Mouse (Mus musculus) urinary bladder, postnatal 10 days (tissue): ENCODE measurements at regions not wholly inside any gene's neighbourhood (a gene's known extent, or its start where the extent isn't known, plus 50 kb on each side); places are given as distances from the start of the nearest gene placed in this dataset.

ENCODE experiments used
- DNase-seq: peaks from one replicate; pipeline ENCODE4 v3.0.0; 2022; ENCODE audit warnings: low spot score

DNA sequence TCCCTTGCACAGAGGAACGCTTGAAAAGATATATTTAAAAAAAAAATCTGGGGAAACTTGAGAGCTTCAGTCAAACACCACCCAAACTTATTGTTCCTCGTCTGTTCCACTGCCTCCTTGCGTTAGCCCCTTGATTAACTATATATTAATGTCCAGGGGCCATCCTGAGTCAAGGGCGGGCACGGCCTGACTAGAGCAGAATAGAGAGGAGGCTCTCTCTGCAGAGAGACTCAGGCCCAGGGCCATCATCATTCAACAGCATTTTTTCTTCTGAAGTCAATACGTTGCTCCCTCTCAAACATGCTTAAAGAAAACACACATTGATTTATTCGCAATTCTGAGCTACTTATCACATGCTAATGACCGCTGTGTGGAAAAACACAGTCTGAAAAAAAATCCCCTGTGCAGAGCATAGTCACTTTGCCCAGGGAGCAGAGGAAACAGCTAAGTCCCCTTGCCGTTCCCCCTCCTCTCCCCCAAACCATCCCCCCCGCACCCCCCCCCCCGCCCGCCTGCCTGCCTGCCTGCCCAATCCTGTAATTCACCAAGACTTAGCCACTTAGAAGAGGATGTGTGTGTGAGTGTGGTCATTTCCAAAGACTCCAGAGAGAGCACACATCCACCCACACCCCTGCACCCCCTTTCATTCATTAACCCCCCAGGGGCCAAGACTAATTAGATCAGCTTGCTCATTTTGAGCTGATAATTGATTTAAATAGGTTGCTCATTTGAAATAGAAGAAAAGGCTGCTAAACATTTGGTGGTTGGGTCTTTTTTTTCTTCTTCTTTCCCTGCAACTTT, 281.5 kb downstream of the Insig2 start:
- DNase-seq, result no peak

- DNase-seq, result no peak
Observed at GRCm38 (mm10) chr1:121051496-121052119, 280.8 kb downstream of the Insig2 start.

GRCm38 (mm10) chr1:121052120-121052501, 280.3 kb downstream of the Insig2 start:
- DNase-seq, result no peak

- DNase-seq, result no peak
Observed at GRCm38 (mm10) chr1:121053692-121054091, 278.7 kb downstream of the Insig2 start.

DNA sequence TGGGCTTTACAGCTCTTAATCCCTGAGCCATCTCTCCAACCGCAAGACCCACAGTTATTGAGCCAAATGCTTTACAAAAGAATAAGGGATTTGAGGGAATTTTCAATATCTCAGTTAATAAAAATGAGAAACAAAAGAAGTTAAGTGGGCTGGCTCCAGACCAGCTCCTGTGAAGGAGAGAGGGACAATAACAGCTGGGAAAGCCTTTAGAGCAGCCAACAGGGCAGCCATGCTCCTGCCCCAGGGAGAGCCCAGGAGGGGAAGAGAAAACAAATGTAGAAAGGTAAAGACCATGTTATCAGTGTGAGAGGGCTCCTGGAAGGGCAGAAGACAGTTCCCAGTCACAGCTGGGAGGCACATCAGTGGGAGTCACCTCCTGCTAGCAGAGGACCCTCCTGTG, 257.8 kb downstream of the Insig2 start:
- no peak for DNase-seq

DNA sequence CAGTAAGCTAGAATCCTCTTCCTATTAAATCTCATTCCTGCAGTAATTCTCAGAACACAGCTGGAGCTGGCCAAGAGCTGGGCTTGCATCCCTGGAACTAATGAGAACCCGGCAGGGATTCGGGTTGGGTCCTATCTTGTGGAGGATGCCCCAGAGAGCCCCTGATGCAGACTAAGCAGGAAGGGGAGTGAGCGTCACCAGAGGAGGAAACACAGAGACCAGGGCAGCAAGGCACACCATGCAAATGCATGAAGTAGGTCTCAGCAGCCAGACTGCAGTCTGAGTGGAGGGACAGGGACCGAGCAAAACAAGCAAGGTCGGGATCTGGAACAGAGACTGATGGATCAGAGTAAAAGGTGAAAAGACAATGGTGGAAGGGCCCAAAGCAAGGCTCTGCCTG, 249.6 kb downstream of the Insig2 start:
- DNase-seq, result no peak

DNA sequence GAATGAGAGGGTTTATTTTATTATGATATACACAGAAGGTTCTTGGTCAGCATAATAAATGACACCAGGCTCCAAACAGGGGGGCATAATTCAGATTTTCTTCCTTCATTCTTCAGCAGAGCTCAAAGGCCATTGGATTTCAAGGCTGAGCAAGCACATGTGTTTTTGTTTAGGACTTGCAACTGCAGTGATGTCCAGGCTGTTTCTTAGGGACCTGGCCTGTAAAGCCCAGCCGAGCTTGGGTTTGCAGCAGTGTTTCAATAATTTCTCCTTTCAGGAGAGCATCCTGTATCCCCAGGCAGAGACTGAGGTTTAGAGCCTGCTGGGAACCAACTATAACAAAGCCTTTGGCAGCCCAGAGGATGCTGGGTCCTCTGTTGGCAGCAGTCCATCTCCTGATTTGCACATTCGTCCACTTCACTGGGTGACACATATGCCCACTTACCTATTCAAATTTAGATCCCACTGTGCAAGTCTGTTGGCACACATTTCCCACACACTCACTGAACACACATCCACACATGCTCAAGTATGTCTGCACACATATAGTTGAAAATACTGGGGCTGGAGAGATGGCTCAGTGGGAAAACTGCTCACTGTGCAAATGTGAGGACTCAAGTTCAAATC, 247.2 kb downstream of the Insig2 start:
- no peak for DNase-seq

DNA sequence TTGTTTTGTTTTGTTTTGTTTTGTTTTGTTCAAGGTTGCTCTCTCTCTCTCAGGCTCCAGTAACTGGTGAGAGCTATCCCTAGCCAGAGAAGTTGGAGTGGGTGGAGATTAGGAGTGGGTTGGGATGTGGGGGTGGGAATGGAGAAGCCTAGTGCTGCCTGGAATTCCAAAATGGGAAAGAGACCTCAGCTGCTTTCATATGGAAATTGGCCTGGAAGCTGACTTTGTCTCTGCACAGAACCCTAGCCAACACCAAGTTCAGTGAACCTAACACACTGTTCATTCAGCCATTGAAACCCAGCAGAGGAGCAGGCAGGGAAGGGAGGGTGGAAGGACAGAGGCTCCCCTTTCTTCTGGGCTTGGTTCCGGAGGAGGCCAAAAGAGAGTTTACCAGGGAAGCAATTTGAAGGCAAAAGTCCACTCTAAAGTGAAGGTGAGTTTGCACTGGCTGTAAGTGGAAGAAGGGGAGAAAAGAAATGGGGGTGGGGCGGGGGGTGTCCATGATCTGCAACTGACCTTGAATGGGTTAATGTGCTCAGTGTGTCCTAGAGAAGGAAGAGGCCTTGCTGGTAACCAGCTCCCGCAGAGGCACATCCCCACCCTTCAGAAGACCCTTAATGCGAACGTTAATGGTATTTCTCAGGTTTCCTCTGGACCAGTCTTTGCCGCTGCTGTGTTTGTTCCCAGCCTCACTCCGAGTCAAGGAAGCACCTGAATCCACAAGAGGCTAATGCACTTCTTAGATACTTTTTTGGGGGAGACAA, 245.1 kb downstream of the Insig2 start:
- no peak for DNase-seq

DNA sequence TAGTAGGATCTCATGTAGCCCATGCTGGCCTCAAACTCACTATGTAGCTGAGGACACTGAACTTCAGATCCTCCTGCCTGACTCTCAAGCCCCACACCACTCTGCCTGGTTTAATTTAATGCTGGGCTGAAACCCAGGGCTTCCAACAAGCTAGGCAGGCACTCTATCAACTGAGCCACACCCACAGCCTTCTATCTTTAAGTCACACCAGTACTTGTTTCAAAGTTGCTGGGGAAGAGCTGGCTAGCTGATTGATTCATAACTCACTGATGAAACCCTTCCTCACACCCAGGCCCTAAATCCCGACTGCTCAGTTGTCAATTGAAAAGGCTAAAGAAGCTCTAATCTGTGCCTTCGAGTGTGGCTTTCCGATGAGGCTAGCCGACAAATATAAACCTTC, 241.8 kb downstream of the Insig2 start:
- DNase-seq, result no peak

DNA sequence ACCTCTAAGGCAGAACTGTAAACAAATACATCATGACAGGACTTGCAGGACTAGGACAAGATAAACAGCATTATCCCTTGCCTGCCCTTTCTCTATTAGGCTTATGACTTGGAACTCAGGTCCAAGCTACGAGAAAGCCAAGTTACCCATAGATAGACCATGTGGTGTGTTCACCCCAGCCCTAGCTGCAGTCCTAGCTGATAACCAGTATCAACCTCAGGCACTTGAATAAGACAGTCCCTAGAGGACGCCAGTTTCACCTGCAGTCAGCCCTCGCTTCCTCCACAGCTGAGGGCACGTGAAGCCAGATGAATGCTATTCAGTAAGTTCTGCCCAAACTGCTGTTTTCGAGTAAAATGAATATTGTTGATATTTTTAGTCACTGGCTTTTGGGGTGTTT, 239.5 kb downstream of the Insig2 start:
- DNase-seq, result no peak

DNA sequence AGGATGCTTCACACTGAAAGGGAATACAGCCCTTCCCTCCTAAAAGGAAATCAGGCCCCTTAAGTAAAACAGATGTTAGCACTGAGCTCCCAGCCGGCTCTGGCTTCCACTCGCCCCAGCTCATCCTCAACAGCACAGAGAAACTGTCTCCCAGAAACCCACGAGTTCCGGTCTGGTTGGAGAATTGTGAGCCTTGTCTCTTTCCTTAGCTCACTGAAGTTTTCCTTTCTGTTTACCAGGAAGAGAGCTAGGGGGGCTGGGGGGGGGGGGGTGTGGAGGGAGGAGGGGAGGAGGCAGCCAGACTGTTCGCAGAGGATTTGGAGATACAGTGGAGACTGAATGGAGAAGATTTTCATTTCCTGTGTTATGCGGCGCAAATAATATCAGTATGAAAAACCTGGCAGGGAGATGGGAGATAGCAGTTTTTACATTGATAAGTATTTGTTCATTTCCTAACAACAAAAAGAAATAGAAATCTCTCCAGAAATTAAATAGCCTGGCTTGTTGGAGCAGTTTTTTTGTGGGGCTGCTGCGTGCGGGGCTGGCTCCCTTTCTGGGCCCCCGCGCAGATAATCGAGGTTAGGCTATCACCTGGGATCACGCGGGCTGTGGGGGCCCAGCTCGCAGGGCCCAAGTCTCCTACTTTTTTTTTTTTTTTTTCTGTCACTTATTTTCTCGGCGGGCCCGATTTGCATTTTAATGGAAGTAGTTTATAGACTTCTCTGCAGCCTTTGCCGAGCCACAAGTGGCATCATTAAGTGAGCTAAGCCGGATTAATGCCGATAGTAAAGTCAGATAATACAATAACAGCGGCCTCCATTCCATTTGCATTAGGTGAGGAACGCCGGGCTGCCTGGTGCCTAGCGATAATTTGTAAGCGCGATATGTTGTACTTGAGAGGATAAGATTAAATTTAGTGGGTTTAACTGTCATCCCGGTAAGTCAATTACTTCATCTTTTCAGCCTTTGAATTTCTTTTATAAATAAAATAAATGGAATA, 235.5 kb downstream of the Insig2 start:
- no peak for DNase-seq

- no peak for DNase-seq
Observed at GRCm38 (mm10) chr1:121111776-121112344, 220.5 kb downstream of the Insig2 start.

GRCm38 (mm10) chr1:121112464-121112863, 219.9 kb downstream of the Insig2 start:
- no peak for DNase-seq

DNA sequence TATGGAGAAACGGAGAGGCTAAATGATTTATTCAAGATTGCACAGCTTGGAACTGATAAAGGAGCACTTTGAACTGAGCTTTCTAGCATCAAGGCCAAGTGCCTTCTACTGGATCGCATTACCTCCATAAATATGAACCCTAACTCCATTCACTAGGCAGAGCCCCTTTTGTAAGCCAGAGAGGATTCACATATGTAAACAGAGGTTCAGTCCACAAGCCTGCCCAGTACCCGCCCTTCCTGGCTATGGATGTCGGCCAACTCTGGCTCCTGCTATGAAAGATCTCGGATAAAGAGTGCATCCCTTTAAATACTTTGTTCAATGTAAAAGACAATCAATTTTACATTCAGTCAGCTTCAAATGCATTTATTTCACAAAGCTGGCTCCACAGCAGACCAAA, 215.8 kb downstream of the Insig2 start:
- no peak for DNase-seq

GRCm38 (mm10) chr1:121123436-121123835, 209.0 kb downstream of the Insig2 start:
- DNase-seq, result no peak

- no peak for DNase-seq
Observed at GRCm38 (mm10) chr1:121136284-121136683, 196.1 kb downstream of the Insig2 start.

GRCm38 (mm10) chr1:121136846-121137245, 195.5 kb downstream of the Insig2 start:
- no peak for DNase-seq

GRCm38 (mm10) chr1:121144981-121145380, 187.4 kb downstream of the Insig2 start:
- no peak for DNase-seq

DNA sequence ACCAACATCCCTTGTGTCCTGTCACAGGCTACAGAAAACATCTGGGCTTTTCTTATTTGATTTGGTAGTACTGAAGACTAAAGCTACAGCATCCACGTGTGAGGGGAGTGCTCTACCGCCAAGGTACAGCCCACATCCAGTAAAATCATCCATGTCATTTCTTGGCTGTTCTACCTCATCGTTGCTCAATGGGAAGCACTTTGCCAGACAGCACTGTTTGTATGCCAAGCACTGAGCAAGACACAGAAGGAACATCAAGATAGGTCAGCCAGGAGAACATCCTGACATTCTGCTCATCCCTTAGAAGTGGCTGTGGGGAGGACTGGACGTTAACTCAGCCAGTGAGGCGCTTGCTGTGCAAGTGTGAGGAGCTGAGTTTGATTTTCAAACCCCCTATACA, 178.9 kb downstream of the Insig2 start:
- no peak for DNase-seq

GRCm38 (mm10) chr1:121154616-121155015, 177.8 kb downstream of the Insig2 start:
- DNase-seq, result no peak

GRCm38 (mm10) chr1:121168651-121169050, 163.7 kb downstream of the Insig2 start:
- no peak for DNase-seq
